Mouse (Mus musculus) MEL (cell line): ENCODE results near the gene Col1a1.

Experiments used
- CHD1 ChIP-seq: IDR thresholded peaks from 2 replicates; pipeline ENCODE4 v1.6.1; 2012; ENCODE audit warnings: low read depth, mild to moderate bottlenecking, inconsistent platforms, low read length, improper control_type of control experiment
- CHD2 ChIP-seq: IDR thresholded peaks from 2 replicates; pipeline ENCODE4 v1.6.1; 2011; ENCODE audit warnings: low read length, improper control_type of control experiment
- CTCF ChIP-seq, 3 experiments: IDR thresholded peaks in 2 of 3; conservative IDR thresholded peaks in 1 of 3; 2 replicates each; pipeline ENCODE4 v1.5.1; 2011 to 2012; ENCODE audit warnings: low read length in 3 of 3, low read depth in 2 of 3, mild to moderate bottlenecking in 2 of 3, improper control_type of control experiment in 1 of 3, inconsistent platforms in 1 of 3, mixed read lengths in 1 of 3, moderate library complexity in 1 of 3; ENCODE audit not compliant: control insufficient read depth in 1 of 3, insufficient read depth in 1 of 3, poor library complexity in 1 of 3, severe bottlenecking in 1 of 3
- ELF1 ChIP-seq: IDR thresholded peaks from 2 replicates; pipeline ENCODE4 v1.6.1; 2014; ENCODE audit warnings: low read depth, mild to moderate bottlenecking, inconsistent platforms, low read length, improper control_type of control experiment, moderate library complexity
- KAT2A ChIP-seq: conservative IDR thresholded peaks from 2 replicates; pipeline ENCODE4 v1.6.1; 2012; ENCODE audit warnings: low read depth, low read length, improper control_type of control experiment, inconsistent platforms
- MAX ChIP-seq: IDR thresholded peaks from 2 replicates; pipeline ENCODE4 v1.6.1; 2011; ENCODE audit warnings: low read length, improper control_type of control experiment
- MEF2A ChIP-seq: IDR thresholded peaks from 2 replicates; pipeline ENCODE4 v1.6.1; 2014; ENCODE audit warnings: low read depth, mild to moderate bottlenecking, inconsistent platforms, low read length, improper control_type of control experiment; ENCODE audit not compliant: poor library complexity, insufficient replicate concordance, severe bottlenecking; ENCODE audit errors: extremely low read depth
- POLR2A ChIP-seq, 2 experiments: IDR thresholded peaks; 2 replicates each; pipeline ENCODE4 v1.6.1; 2011 to 2012; ENCODE audit warnings: low read length in 2 of 2, mild to moderate bottlenecking in 2 of 2, control low read depth in 1 of 2, improper control_type of control experiment in 1 of 2, low read depth in 1 of 2, moderate library complexity in 1 of 2; ENCODE audit not compliant: control insufficient read depth in 1 of 2, insufficient read depth in 1 of 2, poor library complexity in 1 of 2
- RAD21 ChIP-seq: IDR thresholded peaks from 2 replicates; pipeline ENCODE4 v1.6.1; 2011; ENCODE audit warnings: mild to moderate bottlenecking, low read depth, low read length, improper control_type of control experiment
- RCOR1 ChIP-seq: IDR thresholded peaks from 2 replicates; pipeline ENCODE4 v1.6.1; 2012; ENCODE audit warnings: low read depth, mild to moderate bottlenecking, inconsistent platforms, low read length, improper control_type of control experiment
- TCF12 ChIP-seq: IDR thresholded peaks from 2 replicates; pipeline ENCODE4 v1.6.1; 2014; ENCODE audit warnings: low read depth, mild to moderate bottlenecking, inconsistent platforms, low read length, improper control_type of control experiment, moderate library complexity
- USF1 ChIP-seq: IDR thresholded peaks from 2 replicates; pipeline ENCODE4 v1.6.1; 2014; ENCODE audit warnings: low read depth, mild to moderate bottlenecking, inconsistent platforms, low read length, improper control_type of control experiment, moderate library complexity
- USF2 ChIP-seq, 2 experiments: IDR thresholded peaks; 2 replicates each; pipeline ENCODE4 v1.6.1; 2011 to 2012; ENCODE audit warnings: improper control_type of control experiment in 2 of 2, low read length in 2 of 2, borderline replicate concordance in 1 of 2, inconsistent platforms in 1 of 2, low read depth in 1 of 2, mild to moderate bottlenecking in 1 of 2; ENCODE audit not compliant: insufficient read depth in 1 of 2

GRCm38 (mm10) chr11:94896753-94897376, 39.2 kb upstream of the Col1a1 start:
- TF ChIP-seq POLR2A (IDR thresholded peaks at IDR 0.05; ENCODE audit: control insufficient read depth in 1 of 2, insufficient read depth in 1 of 2, low read depth in 1 of 2, low read length in 2 of 2, poor library complexity in 1 of 2) (no peak), CHD1 (no peak), USF1 (no peak), MEF2A (no peak), TCF12 (no peak), ELF1 (no peak), USF2 (IDR thresholded peaks at IDR 0.05; ENCODE audit: borderline replicate concordance in 1 of 2, insufficient read depth in 1 of 2, low read depth in 1 of 2, low read length in 2 of 2) (no peak), KAT2A (no peak), MAX (no peak), RCOR1 (no peak), CTCF (IDR thresholded peaks at IDR 0.05 in 2 of 3, conservative IDR thresholded peaks at IDR 0.05 in 1 of 3; ENCODE audit: control insufficient read depth in 1 of 3, insufficient read depth in 1 of 3, low read depth in 2 of 3, low read length in 3 of 3, poor library complexity in 1 of 3, severe bottlenecking in 1 of 3) (no peak), CHD2 (no peak), RAD21 (no peak)
